Mouse (Mus musculus) CD4-positive helper T cell, adult 2 months (primary cell): ENCODE measurements at regions not wholly inside any gene's neighbourhood (a gene's known extent, or its start where the extent isn't known, plus 50 kb on each side); places are given as distances from the start of the nearest gene placed in this dataset.

Source experiments
- DNase-seq: peaks from one replicate; pipeline ENCODE4 v3.0.0-alpha.2; 2012; ENCODE audit warnings: low read depth, missing footprints, low spot score

DNA sequence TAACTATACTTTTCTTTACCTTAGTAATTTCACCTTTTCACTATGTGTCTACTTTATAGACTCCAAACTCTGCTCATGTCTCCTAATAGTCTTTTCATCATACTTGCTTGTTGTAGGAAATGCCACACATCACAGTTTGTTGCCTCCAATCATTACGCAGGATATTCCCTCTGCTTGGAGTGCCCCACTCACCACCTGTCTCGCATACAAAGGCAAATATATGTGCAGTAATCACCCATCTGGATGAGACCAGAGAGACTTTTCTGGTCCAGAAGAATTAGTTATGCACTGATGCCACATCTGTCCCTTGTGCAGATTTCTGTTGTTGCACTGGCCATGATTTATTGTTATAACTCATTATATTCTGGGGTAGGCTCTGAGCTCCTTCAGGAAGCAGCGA, 293.9 kb upstream of the Alcam start:
- no peak for DNase-seq

DNA sequence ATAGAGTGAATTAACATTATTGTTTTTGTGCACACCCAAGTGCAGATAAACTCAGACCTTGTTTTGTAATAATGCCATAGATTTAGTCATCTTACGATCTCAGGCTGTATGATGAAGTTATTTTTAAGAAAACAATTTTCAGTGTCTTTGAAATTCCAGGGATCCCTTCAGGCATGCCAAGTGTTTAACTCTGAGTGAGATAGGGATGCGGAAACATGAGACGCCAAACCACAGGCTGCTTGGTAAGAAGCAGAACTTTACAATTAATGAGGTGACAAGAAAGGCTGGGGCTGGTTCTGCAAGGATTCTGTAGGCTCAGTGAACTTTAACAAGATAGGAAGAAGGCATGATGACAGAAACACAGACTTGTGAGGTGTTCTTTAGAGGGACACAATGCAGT, 292.3 kb upstream of the Alcam start:
- no peak for DNase-seq

DNA sequence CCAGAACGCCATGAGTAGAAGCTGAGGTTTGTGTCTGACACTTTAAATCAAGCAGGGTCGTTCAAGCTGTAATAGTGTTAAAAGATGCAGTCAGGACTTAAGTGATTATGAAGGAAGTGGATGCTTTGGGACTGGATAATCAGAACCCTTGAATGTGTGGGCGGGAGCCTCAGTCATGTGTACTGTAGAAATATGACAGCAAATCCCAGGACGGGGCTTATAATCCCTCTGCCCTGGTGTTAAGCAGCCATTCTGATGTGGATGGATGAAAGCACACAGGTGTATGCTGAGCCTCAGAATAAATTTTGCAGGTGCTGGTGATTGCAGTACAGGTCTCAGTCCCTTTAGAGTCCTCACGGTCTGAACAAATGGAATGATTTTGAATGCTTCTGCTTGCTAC, 290.8 kb upstream of the Alcam start:
- DNase-seq = no peak

DNA sequence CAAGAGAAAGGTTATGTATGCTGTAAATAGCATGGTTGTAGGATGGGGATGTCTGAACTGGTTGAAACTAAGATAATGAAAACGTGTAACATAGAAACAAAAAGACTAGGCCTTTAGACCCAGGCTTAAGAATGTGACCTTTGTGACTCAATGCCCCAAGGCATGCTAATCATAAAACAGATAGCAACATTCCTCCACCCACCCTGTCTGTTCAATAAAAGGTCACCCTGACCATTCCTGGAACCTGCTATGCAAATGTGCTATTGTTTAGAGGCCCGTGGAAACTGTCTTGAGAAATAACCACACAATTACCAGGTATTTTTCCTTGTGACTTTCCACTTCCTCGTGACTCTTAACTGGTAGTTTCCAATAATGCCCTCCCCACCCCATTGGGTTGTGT, 288.3 kb upstream of the Alcam start:
- no peak for DNase-seq

DNA sequence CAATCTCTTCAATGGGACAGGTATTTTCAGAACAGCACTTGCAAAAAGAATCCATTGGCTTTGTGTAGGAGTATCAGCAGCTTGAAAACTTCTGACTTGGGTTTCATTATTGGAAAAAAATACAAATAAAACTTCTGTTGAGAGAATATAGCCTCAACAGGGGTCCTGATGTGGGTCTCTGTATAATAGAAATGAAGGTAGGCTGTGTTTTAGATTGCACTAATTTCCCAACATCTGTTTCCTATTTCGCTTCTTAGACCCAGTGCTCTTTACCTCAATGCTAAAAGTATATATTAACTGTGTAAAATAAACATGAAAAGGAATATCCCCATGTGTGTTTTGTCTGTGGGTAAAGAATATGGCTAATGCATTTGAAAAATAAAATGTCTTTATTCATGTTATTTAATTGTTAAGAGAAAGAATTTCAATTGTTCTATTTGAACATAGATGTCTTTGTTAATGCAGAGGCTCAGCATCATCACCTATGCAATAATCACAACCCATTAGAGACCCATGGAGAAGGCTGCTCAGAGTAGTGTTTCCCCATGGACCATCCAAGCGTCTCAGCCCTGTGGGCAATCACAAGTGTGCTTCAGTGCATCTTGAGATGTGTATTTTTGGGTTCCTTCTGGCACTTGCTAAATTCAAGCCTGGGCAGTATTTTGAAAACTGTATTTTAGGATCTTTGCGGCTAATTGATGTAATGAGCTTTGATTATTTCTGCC, 272.4 kb upstream of the Alcam start:
- DNase-seq = no peak

DNA sequence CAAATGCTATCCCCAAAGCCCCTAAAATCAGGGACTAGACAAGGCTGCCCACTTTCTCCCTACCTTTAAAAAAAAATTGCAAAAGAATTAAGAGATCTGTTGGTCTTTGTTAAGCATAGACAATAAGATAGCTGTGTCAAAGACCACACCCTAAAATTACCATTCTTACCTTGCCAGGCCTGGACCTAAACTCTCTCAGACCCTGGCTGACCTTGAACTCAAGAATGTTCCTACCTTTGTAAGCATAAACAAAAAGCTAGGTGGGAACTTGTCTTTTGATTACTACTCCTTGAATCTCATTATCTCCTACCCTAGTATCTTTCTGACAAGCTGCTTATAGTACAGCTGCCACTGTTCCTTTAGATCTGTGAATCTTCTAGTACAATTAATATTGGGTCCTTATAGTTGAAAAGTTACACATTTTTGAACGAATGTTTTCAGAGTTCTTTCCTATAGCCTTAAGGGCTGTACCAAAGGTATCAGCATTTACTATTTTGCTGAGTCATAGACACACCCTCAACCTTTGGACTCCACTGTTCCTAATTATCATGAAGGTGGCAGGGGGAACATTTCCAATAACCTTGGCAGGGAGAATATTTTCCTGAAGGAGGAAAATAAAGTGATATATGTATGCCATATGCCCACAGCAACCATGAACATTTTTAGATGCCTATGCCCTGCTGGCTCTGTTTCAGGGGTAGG, 264.5 kb upstream of the Alcam start:
- no peak for DNase-seq

DNA sequence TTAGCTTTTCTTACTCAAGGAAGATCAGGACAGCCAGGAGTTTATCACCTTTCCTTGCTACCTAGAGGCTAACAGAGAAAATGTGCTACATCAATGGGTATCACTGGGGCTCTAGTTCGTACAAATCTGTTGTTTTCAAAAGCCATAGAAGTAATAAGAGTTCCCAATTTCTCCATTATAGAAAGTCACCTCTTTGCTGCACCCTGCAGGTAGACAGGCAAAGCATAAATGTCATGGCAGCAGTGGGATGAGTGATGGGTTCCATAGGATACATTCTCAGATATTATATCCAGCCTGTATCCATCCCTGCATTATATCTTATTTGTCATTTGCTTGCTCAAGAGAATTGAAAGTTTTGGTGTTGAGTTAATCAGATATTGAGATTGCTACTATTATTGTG, 236.4 kb upstream of the Alcam start:
- no peak for DNase-seq

DNA sequence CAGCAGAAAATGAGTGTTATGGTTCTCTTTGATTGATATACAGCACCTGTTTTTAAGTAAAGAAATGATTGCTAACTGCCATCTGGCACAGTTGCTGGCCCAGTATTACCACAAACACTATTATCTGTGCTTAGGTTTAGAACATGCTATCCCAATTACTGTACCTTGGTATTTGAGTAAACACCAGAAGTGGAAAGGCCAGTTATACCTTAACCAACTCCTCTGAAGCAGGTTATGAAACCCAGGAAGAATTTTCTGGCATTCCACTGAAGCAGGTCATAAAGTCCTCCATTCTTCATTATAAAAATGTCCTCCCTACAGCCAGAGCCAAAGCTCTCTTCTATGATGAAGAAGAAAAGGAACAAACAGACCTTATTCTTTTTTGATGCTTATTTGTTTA, 201.0 kb upstream of the Alcam start:
- no peak for DNase-seq
